Mouse (Mus musculus) testis, adult 2 months (tissue): ENCODE measurements around the gene 1110051M20Rik.

ENCODE experiments used
- CTCF ChIP-seq: fragments of 200-500 bp; IDR thresholded peaks from 2 replicates; pipeline ENCODE4 v1.5.1; 2012; ENCODE audit warnings: low read depth, mild to moderate bottlenecking, inconsistent platforms, low read length, moderate library complexity; ENCODE audit not compliant: control insufficient read depth, insufficient read depth, insufficient replicate concordance
- POLR2A ChIP-seq: fragments of 200-500 bp; IDR thresholded peaks from 2 replicates; pipeline ENCODE4 v1.6.1; 2012; ENCODE audit warnings: low read depth, mild to moderate bottlenecking, inconsistent platforms, low read length, moderate library complexity; ENCODE audit not compliant: control insufficient read depth

DNA sequence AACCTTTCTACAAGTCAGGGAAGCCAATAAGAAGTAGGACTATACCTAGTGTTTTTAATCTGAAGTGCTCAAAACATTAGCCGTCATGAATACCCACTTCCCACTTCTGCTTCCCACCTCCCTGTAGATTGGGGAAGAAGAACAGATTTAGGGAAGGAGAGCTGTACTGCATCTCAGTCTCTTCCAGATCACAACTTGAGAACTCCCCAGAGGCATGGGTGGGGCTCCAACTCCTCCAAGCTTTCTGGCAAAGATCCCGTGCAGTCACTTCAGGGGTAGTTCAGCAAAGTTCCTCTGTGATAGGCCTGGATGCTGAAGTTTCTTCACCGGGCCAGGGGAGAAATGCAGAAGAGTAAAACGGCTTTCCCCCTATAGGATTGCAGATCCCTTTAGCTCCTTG, 109.4 kb downstream of the 1110051M20Rik start:
- TF ChIP-seq POLR2A (no peak), CTCF (no peak)
